Mouse (Mus musculus) megakaryocyte, embryonic 14.5 days (primary cell): Measurements from ENCODE around the gene Gfer.

Experiments
- FLI1 ChIP-seq: IDR thresholded peaks from 2 replicates; pipeline ENCODE4 v1.6.1; 2012; ENCODE audit warnings: low read length, inconsistent platforms, mixed read lengths
- GATA1 ChIP-seq: IDR thresholded peaks from 3 replicates; pipeline ENCODE4 v1.6.1; 2012; ENCODE audit warnings: mixed read lengths, low read length, inconsistent platforms, borderline replicate concordance

DNA sequence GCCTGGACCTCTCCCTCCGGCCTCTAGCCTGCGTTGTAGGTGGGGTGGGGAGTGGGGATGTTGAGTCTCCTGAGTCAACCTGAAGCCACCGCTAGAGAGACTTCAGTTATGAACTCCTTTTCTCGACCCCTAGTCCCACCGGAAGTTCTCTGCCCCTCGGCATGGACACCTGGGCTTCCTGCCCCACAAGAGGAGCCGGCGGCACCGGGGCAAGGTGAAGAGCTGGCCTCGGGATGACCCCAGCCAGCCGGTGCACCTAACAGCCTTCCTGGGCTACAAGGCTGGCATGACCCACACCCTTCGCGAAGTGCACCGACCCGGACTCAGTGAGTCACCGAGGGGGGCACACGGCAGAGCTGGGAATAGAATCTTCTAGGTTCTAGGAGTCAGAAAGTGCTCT, 32.2 kb upstream of the Gfer start:
- TF ChIP-seq GATA1, result no peak
- no peak for TF ChIP-seq FLI1
